Comparison of ENCODE assay signal across 8 mouse cellular contexts in genomic region chr14:17402751-17403479, GRCm38 (mm10).
A peak's percentile ranks its signal among the peaks of the same experiment; 100 is the strongest.
DNase-seq lines count a peak whose midpoint lies in the region; ATAC-seq and TF ChIP-seq lines count a peak whose summit lies in the region.

No protein-coding gene starts in this region.

- no peak for TF ChIP-seq EP300 in CH12.LX (IDR thresholded peaks at IDR 0.05; ENCODE audit: low read length)
- TF ChIP-seq EP300 in liver, postnatal 0 days (IDR thresholded peaks at IDR 0.05; ENCODE audit: low read depth) = no peak

- peak; percentile 94 for TF ChIP-seq RAD21 in CH12.LX (IDR thresholded peaks at IDR 0.05; ENCODE audit: low read depth, low read length)

- no peak overlapping the region for H3K4me2 ChIP-seq in CH12.LX (ENCODE audit: insufficient read depth, low read depth, poor library complexity, severe bottlenecking)
- no peak overlapping the region for H3K4me2 ChIP-seq in kidney, embryonic 16.5 days (replicated peaks; ENCODE audit: low read depth, low read length)
- no peak overlapping the region for H3K4me2 ChIP-seq in liver, postnatal 0 days (ENCODE audit: low read depth, low read length)
- H3K4me2 ChIP-seq in neural tube, embryonic 15.5 days = no peak overlapping the region

- DNase-seq in A20 (ENCODE audit: low read depth, low spot score) = peak; percentile 53
- peak; percentile 70 for DNase-seq in CH12.LX (ENCODE audit: extremely low read depth)
- peak; percentile 10 for DNase-seq in cerebellum, adult 9-10 months
- DNase-seq in frontal cortex, postnatal 36 days (ENCODE audit: low spot score in 2 of 2) = peak; percentile 45 to 59
- DNase-seq in liver, postnatal 0 days = peak; percentile 22
- DNase-seq in urinary bladder, adult 2 months (ENCODE audit: low spot score) = no peak

- in situ Hi-C loops in CH12.LX (cut with MboI; ENCODE audit: low pct_ligation_motif_present, low pct_unique_long_range_greater_than_20kb, low sequenced_read_pairs) = loop anchor here (25.0 kb wide), 2 partner anchors 234 to 559 kb away; no protein-coding TSS in a partner anchor

- no peak overlapping the region for H3K4me3 ChIP-seq in CH12.LX (replicated peaks in 1 of 3; ENCODE audit: low read depth in 2 of 3, low read length in 2 of 3, poor library complexity in 1 of 3)
- H3K4me3 ChIP-seq in kidney, embryonic 16.5 days (ENCODE audit: low read length) = no peak overlapping the region
- no peak overlapping the region for H3K4me3 ChIP-seq in liver, postnatal 0 days (ENCODE audit: low read depth, low read length)
- no peak overlapping the region for H3K4me3 ChIP-seq in neural tube, embryonic 15.5 days (replicated peaks)

- no peaks in the 10 kb centered on the region for H3K27me3 ChIP-seq in CH12.LX (replicated peaks)
- H3K27me3 ChIP-seq in kidney, embryonic 16.5 days (ENCODE audit: insufficient read depth, low read length) = no peaks in the 10 kb centered on the region
- H3K27me3 ChIP-seq in liver, postnatal 0 days (ENCODE audit: insufficient read depth, low read length) = no peaks in the 10 kb centered on the region
- H3K27me3 ChIP-seq in neural tube, embryonic 15.5 days (replicated peaks) = no peaks in the 10 kb centered on the region

- H3K9me3 ChIP-seq in CH12.LX (replicated peaks; ENCODE audit: low read length) = no peaks in the 10 kb centered on the region
- no peaks in the 10 kb centered on the region for H3K9me3 ChIP-seq in kidney, embryonic 16.5 days (ENCODE audit: low read length)
- no peaks in the 10 kb centered on the region for H3K9me3 ChIP-seq in liver, postnatal 0 days (ENCODE audit: low read length)
- no peaks in the 10 kb centered on the region for H3K9me3 ChIP-seq in neural tube, embryonic 15.5 days (replicated peaks)

- no peak for TF ChIP-seq POLR2A in CH12.LX (IDR thresholded peaks at IDR 0.05; ENCODE audit: low read depth, low read length)

- peak; percentile 76; the same call in 1 of the 2 replicates for ATAC-seq in kidney, embryonic 16.5 days (ENCODE audit: low FRiP score, low TSS enrichment)
- no peak for ATAC-seq in liver, postnatal 0 days
- peak; percentile 86 for ATAC-seq in neural tube, embryonic 15.5 days (ENCODE audit: low FRiP score)

- TF ChIP-seq CTCF in CH12.LX (conservative IDR thresholded peaks at IDR 0.05 in 1 of 2, IDR thresholded peaks at IDR 0.05 in 1 of 2; ENCODE audit: low read depth in 2 of 2, low read length in 2 of 2) = peak; percentile 77 to 89
- peak; percentile 83 for TF ChIP-seq CTCF in liver, postnatal 0 days (IDR thresholded peaks at IDR 0.05; ENCODE audit: low read depth)

- dilution Hi-C loops in CH12.LX (cut with MboI; ENCODE audit: extremely low pct_ligation_motif_present, extremely low pct_unique_long_range_greater_than_20kb, low sequenced_read_pairs) = no loop called here

- peaks cover 0 to 4% of the 10 kb centered on the region in 2 experiments; a peak in 2 of 4 replicates for H3K4me1 ChIP-seq in CH12.LX (ENCODE audit: control insufficient read depth in 1 of 2, insufficient read depth in 2 of 2)
- no peaks in the 10 kb centered on the region for H3K4me1 ChIP-seq in kidney, embryonic 16.5 days (ENCODE audit: insufficient read depth, low read length)
- H3K4me1 ChIP-seq in liver, postnatal 0 days (ENCODE audit: insufficient read depth) = no peaks in the 10 kb centered on the region
- no peaks in the 10 kb centered on the region for H3K4me1 ChIP-seq in neural tube, embryonic 15.5 days

- 37% methylated on average over 7 of the region's 7 CpGs for WGBS in kidney, embryonic 16.5 days
- WGBS in liver, postnatal 0 days (ENCODE audit: insufficient replicate concordance) = 38% methylated on average over 7 of the region's 7 CpGs
- WGBS in neural tube, embryonic 15.5 days = 40% methylated on average over 7 of the region's 7 CpGs

- no peaks in the 10 kb centered on the region for H3K36me3 ChIP-seq in CH12.LX (replicated peaks in 1 of 2; ENCODE audit: control insufficient read depth in 1 of 2, insufficient read depth in 1 of 2, low read length in 1 of 2)
- no peaks in the 10 kb centered on the region for H3K36me3 ChIP-seq in kidney, embryonic 16.5 days (ENCODE audit: insufficient read depth, low read length)
- no peaks in the 10 kb centered on the region for H3K36me3 ChIP-seq in liver, postnatal 0 days (replicated peaks; ENCODE audit: insufficient read depth, low read length)
- H3K36me3 ChIP-seq in neural tube, embryonic 15.5 days = no peaks in the 10 kb centered on the region

- no peak overlapping the region for H3K9ac ChIP-seq in CH12.LX (ENCODE audit: insufficient read depth, low read depth)
- H3K9ac ChIP-seq in kidney, embryonic 16.5 days (replicated peaks; ENCODE audit: low read length) = no peak overlapping the region
- H3K9ac ChIP-seq in liver, postnatal 0 days (replicated peaks) = no peak overlapping the region
- H3K9ac ChIP-seq in neural tube, embryonic 15.5 days (replicated peaks) = no peak overlapping the region

- no peaks in the 10 kb centered on the region for H3K79me2 ChIP-seq in CH12.LX (replicated peaks; ENCODE audit: control insufficient read depth, extremely low read depth, insufficient read depth, poor library complexity, severe bottlenecking)

- H3K27ac ChIP-seq in CH12.LX (ENCODE audit: insufficient read depth, low read depth) = no peak overlapping the region
- no peak overlapping the region for H3K27ac ChIP-seq in kidney, embryonic 16.5 days (ENCODE audit: low read length)
- H3K27ac ChIP-seq in liver, postnatal 0 days (ENCODE audit: low read depth) = no peak overlapping the region
- H3K27ac ChIP-seq in neural tube, embryonic 15.5 days (replicated peaks) = no peak overlapping the region

TF ChIP-seq in CH12.LX, 34 proteins besides CTCF, POLR2A, EP300 and RAD21:
- 0 out of 2 replicates have a peak, but pooled peaks have one; percentile 39 for TF ChIP-seq E2F4 (IDR thresholded peaks at IDR 0.05; ENCODE audit: insufficient replicate concordance, low read depth, low read length)
- TF ChIP-seq ZMIZ1 (IDR thresholded peaks at IDR 0.05; ENCODE audit: low read depth, low read length) = no peak
- peak; percentile 51 for TF ChIP-seq ZC3H11A (IDR thresholded peaks at IDR 0.05; ENCODE audit: low read depth, low read length)
- no peak for TF ChIP-seq CHD2 (IDR thresholded peaks at IDR 0.05; ENCODE audit: low read length)
- 0 out of 2 replicates have a peak, but pooled peaks have one; percentile 15 for TF ChIP-seq IRF4 (IDR thresholded peaks at IDR 0.05; ENCODE audit: low read depth, low read length)
- TF ChIP-seq MXI1 (IDR thresholded peaks at IDR 0.05; ENCODE audit: low read depth, low read length) = no peak
- peak; percentile 45; the same call in 1 of the 2 replicates for TF ChIP-seq NELFE (IDR thresholded peaks at IDR 0.05; ENCODE audit: low read depth, low read length)
- 0 out of 2 replicates have a peak, but pooled peaks have one; percentile 41 for TF ChIP-seq SIN3A (IDR thresholded peaks at IDR 0.05; ENCODE audit: low read length)
- TF ChIP-seq MAZ (IDR thresholded peaks at IDR 0.05; ENCODE audit: low read depth, low read length) = no peak
- peak; percentile 75 for TF ChIP-seq SMC3 (IDR thresholded peaks at IDR 0.05; ENCODE audit: low read depth, low read length)
- TF ChIP-seq TBP (conservative IDR thresholded peaks at IDR 0.05; ENCODE audit: low read depth, low read length) = no peak
- TF ChIP-seq GABPA (IDR thresholded peaks at IDR 0.05; ENCODE audit: insufficient replicate concordance, low read depth, low read length) = no peak
- TF ChIP-seq UBTF (IDR thresholded peaks at IDR 0.05; ENCODE audit: low read depth, low read length) = no peak
